Mouse (Mus musculus): ENCODE results near the gene Map3k5.

Map3k5 gene

GRCm38 (mm10) chr10:19935295-19935623 is 987 bp downstream of the Map3k5 start:
- no peak for DNase-seq (ENCODE audit: extremely low spot score, low read depth, low spot score)

- DNase-seq (ENCODE audit: extremely low spot score, low read depth, low spot score): no peak
These were observed 1.6 kb downstream of the Map3k5 start for GRCm38 (mm10) chr10:19935821-19936367.

- no peak for DNase-seq (ENCODE audit: extremely low spot score, low read depth, low spot score)
These were observed 2.9 kb downstream of the Map3k5 start for GRCm38 (mm10) chr10:19936961-19937708.

- no peak for DNase-seq (ENCODE audit: extremely low spot score, low read depth, low spot score)
These were observed 4.5 kb downstream of the Map3k5 start for GRCm38 (mm10) chr10:19938738-19939137.

GRCm38 (mm10) chr10:19939282-19939705 is 5.0 kb downstream of the Map3k5 start:
- DNase-seq (ENCODE audit: extremely low spot score, low read depth, low spot score): no peak

GRCm38 (mm10) chr10:19940127-19940526 is 5.9 kb downstream of the Map3k5 start:
- DNase-seq (ENCODE audit: extremely low spot score, low read depth, low spot score): no peak

- no peak for DNase-seq (ENCODE audit: extremely low spot score, low read depth, low spot score)
These were observed 6.4 kb downstream of the Map3k5 start for GRCm38 (mm10) chr10:19940626-19941025.

- no peak for DNase-seq (ENCODE audit: extremely low spot score, low read depth, low spot score)
These were observed 6.8 kb downstream of the Map3k5 start for GRCm38 (mm10) chr10:19941063-19941462.

- DNase-seq (ENCODE audit: extremely low spot score, low read depth, low spot score): no peak
These were observed 7.6 kb downstream of the Map3k5 start for GRCm38 (mm10) chr10:19941914-19942313.

- no peak for DNase-seq (ENCODE audit: extremely low spot score, low read depth, low spot score)
These were observed 8.3 kb downstream of the Map3k5 start for GRCm38 (mm10) chr10:19942621-19943020.

GRCm38 (mm10) chr10:19945651-19946050 is 11.4 kb downstream of the Map3k5 start:
- DNase-seq (ENCODE audit: extremely low spot score, low read depth, low spot score): no peak

GRCm38 (mm10) chr10:19946644-19947043 is 12.4 kb downstream of the Map3k5 start:
- no peak for DNase-seq (ENCODE audit: extremely low spot score, low read depth, low spot score)

- no peak for DNase-seq (ENCODE audit: extremely low spot score, low read depth, low spot score)
These were observed 13.2 kb downstream of the Map3k5 start for GRCm38 (mm10) chr10:19947441-19947840.

GRCm38 (mm10) chr10:19947901-19948300 is 13.6 kb downstream of the Map3k5 start:
- DNase-seq (ENCODE audit: extremely low spot score, low read depth, low spot score): no peak

GRCm38 (mm10) chr10:19948381-19948780 is 14.1 kb downstream of the Map3k5 start:
- DNase-seq (ENCODE audit: extremely low spot score, low read depth, low spot score): no peak

GRCm38 (mm10) chr10:19949106-19949505 is 14.8 kb downstream of the Map3k5 start:
- DNase-seq (ENCODE audit: extremely low spot score, low read depth, low spot score): no peak

GRCm38 (mm10) chr10:19953032-19953761 is 18.9 kb downstream of the Map3k5 start:
- DNase-seq (ENCODE audit: extremely low spot score, low read depth, low spot score): no peak

GRCm38 (mm10) chr10:19954572-19954971 is 20.3 kb downstream of the Map3k5 start:
- DNase-seq (ENCODE audit: extremely low spot score, low read depth, low spot score): no peak

- no peak for DNase-seq (ENCODE audit: extremely low spot score, low read depth, low spot score)
These were observed 21.5 kb downstream of the Map3k5 start for GRCm38 (mm10) chr10:19955817-19956216.

GRCm38 (mm10) chr10:19956745-19957144 is 22.5 kb downstream of the Map3k5 start:
- no peak for DNase-seq (ENCODE audit: extremely low spot score, low read depth, low spot score)

GRCm38 (mm10) chr10:19960831-19961380 is 26.6 kb downstream of the Map3k5 start:
- DNase-seq (ENCODE audit: extremely low spot score, low read depth, low spot score): peak; percentile 28

- DNase-seq (ENCODE audit: extremely low spot score, low read depth, low spot score): no peak
These were observed 28.5 kb downstream of the Map3k5 start for GRCm38 (mm10) chr10:19962746-19963145.
